Mouse (Mus musculus): ENCODE measurements around the gene Alcam. TPM values are rescaled to one million over a fixed set of nuclear protein-coding genes. Genes with fewer than 3 reads are reported as not detected.

Gene Alcam
- 56.0 and 109 TPM in 2 replicates for polyA plus RNA-seq (2015; fragmentation: Nextera tagmentation; extraction: Ambion mirVana)

DNA sequence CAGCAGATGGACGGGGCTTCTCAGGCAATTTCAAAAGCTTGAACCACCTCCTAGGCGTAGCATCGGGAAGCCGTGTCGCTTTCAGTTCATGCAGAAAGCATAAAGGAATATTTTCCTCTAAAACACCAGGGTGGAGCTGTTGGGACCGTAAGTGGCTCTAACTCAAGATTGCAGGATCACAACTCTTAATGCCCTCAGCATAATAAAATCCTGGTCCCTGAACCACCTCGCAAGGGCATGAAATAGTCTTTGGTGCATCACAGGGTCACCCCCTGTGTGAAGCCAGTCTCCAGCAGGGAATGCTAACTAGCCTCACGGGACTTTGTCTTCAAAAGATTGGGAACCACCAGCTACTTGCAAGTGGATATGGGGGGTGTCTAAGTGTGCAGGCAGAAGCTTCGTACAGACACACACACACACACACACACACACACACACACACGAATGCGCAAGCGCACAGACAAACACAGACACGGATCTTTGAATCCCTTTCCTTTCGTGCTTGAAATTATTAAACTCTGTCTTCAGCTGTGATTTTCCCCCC lies at the start of gene Alcam:
Gene Alcam, minus strand, starts transcription at position 104 of the 544 bp plus-strand sequence.

Measured in adrenal gland, postnatal 0 days (tissue).